Mouse (Mus musculus) kidney, adult 9 months (tissue): Measurements from ENCODE around the gene Zkscan6.

ENCODE experiments used
- DNase-seq: peaks from one replicate; pipeline ENCODE4 v3.0.0; 2022

The Zkscan6 gene

DNA sequence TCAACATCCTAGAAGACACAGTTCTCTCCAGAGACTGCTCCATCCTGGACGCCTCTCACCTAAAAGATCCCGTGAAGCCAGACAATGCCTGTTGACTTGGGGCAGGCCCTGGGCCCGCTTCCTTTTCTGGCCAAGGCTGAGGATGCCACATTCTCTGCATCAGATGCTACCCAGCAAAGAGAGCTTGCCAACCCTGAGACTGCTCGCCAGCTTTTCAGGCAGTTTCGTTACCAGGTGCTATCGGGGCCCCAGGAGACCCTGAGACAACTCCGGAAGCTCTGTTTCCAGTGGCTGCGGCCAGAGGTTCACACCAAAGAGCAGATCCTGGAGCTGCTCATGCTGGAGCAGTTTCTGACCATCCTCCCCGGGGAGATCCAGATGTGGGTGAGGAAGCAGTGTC, 7.4 kb downstream of the Zkscan6 start:
- no peak for DNase-seq

DNA sequence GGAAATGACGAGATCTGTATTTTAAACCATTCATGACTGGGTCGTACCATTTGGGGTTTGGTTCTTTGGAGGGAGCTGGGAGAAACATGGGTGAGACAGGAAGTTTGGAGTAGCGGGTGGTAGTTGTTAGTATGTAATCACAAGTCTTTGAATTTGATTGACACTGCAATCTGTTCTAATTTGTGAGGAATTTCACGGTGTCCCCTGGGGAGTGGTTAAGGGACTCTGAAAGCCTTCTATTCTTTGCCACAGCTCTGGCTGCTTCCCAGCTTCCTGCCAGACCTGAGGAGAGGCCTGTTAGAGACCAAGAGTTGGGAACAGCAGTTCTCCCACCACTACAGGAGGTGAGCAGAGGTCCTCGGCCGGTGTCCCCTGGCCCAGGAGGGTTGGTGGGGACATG, 9.3 kb downstream of the Zkscan6 start:
- DNase-seq, result no peak

DNA sequence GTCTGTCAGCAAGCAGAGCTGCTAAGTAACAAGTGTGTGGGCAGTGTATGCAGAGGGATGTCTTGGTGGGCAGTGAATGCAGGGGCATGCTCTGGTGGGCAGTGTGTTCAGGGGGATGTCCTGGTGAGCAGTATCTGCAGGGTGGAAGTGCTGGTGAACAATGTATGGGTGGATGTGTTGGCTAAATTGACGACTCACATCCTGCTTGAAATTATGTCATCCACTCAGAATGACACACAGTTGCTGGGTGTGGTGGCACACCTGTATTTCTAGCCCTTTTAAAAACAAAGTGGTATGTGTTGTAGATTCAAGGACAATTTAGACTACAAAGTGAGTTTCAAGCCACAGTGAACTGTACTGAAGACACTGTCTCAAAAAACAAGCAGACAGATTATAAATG, 11.2 kb downstream of the Zkscan6 start:
- no peak for DNase-seq

DNA sequence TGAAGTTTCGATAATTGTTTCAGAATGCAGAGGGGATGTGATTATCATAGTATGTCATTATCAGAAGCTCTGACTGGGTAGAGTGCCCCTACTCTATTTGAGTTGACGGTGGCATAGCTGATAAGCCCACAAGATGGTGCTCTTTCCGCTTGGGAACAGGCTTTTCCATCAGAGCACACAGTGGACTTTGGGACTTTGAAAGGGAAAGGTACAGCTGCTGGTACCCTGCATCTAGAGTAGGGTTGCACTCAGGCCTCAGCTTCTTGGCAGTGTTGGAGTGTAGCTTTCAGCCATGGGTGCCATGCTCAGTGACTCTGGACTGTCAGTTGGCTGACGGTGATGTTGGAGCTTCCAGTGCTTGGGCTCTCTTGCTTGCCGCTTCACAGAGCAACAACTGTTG, 13.3 kb downstream of the Zkscan6 start:
- DNase-seq, result peak; percentile 33

DNA sequence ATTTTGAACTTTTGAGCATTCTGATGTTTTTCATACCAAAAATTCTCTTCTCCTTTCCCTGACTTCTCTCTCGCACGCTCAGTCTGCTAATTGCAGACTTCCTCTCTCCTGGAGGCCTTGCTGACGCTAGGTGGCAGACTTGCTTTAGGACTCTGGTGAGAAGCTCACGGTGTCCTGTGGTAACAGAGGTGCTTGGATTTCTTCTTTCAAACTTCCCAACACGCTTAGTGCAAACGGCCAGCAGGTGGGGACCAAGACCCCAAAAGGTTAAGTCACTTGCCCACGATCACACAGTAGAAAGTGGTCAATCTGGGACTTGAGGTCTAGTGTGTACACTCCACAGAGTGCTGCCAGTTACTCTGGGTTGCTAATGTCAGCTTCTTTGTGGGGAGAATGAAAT, 13.9 kb downstream of the Zkscan6 start:
- peak; percentile 56 for DNase-seq

DNA sequence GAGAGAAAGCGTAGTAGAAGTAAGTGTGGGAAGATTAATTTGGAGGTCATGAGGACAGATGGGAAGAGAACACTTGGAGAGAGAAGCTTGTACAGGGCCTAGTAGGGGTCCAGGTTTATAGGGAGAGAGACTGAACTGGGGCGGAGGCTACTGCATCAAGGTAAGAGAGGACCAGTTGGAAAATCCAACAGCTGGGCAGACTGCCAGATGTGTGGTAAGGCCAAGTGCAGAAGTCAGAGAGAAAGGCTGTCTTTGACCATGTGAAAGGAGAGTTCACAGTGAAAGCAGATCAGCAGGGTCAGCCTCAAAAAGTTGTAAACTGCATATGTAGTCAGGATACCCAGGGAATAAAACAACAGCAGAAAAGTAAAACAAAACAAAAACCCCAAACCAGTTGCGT, 17.6 kb downstream of the Zkscan6 start:
- DNase-seq, result no peak

DNA sequence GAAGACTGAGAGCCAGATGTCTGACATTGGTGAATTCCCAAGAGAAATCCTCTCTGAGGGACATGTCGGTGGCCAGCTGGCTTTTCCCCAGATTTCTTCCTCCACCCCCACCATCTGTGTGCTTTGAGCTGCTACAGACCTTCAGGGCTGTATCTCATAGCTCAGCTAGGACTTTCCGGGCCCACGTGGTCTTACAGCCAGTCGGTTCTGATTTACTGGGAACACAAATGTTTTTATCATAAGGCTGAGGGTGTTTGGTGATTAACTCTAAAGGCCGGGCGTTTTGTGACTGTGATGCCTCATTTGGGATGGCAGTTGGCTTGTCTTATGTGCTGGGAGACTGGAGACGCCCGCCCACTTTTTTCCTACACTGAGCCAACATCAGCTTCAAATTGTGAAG, 32.0 kb downstream of the Zkscan6 start:
- no peak for DNase-seq

DNA sequence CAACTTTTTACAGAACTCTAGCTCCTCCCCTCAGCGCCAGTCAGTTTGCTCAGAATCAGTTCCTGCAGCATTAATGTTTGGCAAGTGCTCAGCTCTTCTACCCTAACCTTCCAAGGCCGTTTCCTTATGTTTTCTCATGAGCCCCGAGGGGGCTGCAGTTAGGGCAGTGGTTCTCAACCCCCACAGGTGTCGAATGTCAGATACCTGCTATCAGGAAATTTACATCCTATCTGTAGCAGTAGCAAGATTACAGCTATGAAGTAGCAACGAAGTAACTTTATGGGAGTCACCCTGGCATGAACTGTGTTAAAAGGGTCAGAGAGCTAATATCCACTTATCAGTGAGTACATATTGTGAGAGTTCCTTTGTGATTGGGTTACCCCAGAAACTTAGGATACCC, 39.5 kb downstream of the Zkscan6 start:
- no peak for DNase-seq

DNA sequence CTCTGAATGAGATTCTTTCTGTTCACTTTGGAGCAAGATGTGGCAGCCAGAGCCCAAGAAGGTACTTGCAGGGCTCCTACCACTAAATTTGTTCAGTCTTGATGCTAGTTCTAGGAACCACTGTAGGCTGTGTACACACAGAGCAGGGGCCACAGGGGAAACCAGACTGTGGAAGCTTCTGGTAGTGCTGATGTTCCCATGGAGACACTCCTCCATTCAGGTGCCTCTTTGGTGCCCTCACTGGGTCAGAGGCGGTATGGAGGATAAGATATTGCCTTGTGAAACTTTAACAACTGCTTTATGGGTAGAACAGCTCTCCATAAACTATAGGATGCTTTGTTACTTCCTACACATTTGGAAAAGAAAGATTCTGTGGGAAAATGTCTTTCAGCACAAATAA, 45.1 kb downstream of the Zkscan6 start:
- DNase-seq, result no peak

DNA sequence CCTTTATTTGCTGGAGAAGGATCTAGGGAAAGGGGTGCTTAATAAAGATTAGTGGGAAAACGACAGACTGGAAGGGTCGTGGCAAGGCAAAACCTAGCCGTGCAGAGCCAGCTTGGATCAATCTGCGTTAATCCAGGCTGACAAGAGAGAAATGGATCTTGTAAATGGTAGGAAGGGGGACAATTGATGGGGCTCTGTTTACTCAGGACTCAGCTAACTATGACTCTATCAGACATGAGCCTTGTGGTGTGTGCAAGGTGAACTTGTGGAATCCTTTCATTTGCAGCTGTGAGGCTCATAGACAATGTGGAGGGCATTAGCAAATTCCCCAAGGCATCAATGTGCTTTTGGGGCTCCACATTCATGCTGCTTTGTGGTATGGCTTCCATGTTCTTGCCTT, 54.5 kb downstream of the Zkscan6 start:
- DNase-seq, result no peak

DNA sequence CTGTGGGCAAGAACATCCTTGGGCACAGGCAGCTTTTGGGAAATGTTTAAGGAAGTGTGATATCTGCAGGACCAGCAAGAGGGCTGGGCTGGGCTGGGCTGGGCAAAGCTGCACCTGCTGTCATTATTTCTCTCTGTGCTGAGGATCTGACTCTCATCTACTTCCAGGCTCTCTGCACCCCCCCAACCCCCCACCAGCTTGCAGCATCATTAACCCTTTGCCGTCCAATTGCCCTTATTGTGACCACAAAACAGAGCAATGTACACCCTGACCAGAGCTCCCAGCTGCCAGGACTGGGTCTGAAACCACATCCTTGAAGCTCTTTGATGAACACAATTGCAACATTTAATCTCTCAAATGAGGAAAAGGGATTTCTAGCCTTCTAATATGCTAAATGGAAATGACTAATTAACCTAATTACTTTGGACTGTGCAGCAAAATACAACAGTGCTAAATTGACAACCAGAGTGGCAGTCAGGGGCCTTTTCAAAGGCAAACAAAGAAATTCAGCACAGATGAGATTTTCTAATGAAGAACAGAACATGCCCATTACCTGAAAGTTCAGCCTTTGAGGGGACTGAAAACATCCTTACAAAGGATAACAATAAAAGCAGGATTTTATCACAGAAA, 70.3 kb downstream of the Zkscan6 start:
- no peak for DNase-seq
